Mouse (Mus musculus) embryo, embryonic 11 days (tissue): Measurements from ENCODE around the gene Olfr943.

ENCODE experiments used
- DNase-seq: peaks from one replicate; pipeline ENCODE4 v3.0.0-alpha.2; 2015

Gene Olfr943

GRCm38 (mm10) chr9:39166004-39166403 is at the start of gene Olfr943:
Gene Olfr943 (plus strand): TSS chr9:39166304.
- DNase-seq, result no peak

DNA sequence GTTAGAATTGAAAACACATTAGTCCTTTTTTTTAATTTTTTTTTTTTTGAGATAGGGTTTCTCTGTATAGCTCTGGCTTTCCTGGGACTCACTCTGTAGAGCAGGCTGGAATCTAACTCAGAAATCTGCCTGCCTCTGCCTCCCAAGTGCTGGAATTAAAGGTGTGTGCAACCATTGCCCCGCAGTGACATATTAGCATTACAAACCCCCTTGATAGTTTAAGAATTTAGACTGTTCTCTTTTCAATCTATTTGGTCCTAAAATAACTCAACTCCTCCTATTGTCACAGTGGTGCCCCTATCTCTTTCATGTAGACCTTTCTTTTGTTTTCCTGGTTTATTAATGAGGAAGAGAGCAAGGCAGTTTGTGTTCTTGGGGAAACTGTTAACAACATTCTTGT is 38.8 kb upstream of the Olfr943 start:
- DNase-seq, result no peak

DNA sequence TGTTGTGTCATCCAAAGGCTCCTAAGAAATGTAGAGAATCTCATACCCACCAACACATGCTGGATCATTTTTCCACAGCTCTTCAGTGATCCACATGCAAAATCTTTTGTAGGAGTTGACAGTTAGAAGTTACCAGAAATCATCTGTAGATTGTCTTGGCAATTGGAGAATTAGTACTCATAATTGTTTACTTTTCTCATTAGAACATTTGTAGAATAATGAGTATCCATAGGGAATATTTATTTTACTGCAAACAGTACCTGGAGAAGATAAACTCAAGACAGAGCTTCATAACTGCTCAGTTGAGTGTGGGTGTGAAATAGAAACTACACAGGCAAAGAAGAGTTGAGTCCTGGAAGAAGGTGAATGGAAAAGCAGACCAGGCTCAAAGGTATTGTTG is 38.3 kb upstream of the Olfr943 start, which contains the start of gene Olfr27:
TSS of gene Olfr27 (plus strand) at position 301 of the 400 bp plus-strand sequence.
- no peak for DNase-seq

DNA sequence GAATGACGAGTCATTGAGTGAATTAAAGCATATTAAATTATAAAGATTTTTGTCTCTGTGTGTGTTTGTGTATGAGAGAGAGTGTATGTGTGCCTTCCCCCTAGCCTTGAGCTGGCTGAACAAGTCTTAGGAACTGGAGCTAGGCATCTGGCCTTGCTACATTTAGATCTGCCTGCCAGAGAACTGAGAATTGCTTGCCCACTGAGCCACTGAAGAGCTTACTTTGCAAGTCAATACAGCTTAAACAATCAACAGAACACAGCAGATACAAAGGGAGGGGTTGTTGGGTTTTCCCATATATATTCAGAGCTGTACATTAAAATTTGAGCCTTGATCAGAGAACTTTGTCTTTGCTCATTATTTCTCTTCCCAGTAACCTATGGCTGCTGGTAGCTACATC is 13.7 kb upstream of the Olfr943 start:
- DNase-seq, result no peak

DNA sequence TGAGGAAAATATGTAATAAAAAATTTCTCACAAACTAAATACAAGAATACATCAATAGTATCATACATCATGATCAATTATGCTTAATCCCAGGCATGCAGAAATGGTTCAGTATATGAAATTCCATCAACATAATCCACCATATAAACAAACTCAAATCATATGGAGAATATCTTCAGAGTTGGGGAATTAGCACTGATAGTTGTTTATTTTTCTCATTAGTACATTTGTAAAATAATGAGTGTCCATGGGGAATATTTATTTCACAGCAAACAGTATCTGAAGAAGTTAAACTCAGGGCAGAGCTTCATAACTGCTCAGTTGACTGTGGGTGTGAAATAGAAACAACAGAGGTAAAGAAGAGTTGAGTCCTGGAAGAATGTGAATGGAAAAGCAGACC is 35.5 kb downstream of the Olfr943 start, which contains the start of gene Olfr944:
TSS of gene Olfr944 (plus strand) at position 301 of the 400 bp plus-strand sequence.
- DNase-seq, result no peak
